Mouse (Mus musculus) C2C12 (cell line): Measurements from ENCODE around the gene Hs3st6.

ENCODE experiments used
- CEBPB ChIP-seq: IDR thresholded peaks from one replicate; pipeline ENCODE4 v1.6.1; 2011; ENCODE audit warnings: low read depth, mild to moderate bottlenecking, control low read depth, moderate library complexity
- CTCF ChIP-seq: IDR thresholded peaks from one replicate; pipeline ENCODE4 v1.5.1; 2011; ENCODE audit not compliant: control insufficient read depth, insufficient read depth, insufficient read length
- USF1 ChIP-seq: IDR thresholded peaks from one replicate; pipeline ENCODE4 v1.6.1; 2011; ENCODE audit warnings: low read depth, mild to moderate bottlenecking, control low read depth, moderate library complexity

- TF ChIP-seq CTCF (no peak), USF1 (no peak), CEBPB (no peak)
These were observed 10.5 kb upstream of the Hs3st6 start for GRCm38 (mm10) chr17:24742307-24742706.
